Mouse (Mus musculus): ENCODE measurements around the gene Fam120a.

The Fam120a gene

DNA sequence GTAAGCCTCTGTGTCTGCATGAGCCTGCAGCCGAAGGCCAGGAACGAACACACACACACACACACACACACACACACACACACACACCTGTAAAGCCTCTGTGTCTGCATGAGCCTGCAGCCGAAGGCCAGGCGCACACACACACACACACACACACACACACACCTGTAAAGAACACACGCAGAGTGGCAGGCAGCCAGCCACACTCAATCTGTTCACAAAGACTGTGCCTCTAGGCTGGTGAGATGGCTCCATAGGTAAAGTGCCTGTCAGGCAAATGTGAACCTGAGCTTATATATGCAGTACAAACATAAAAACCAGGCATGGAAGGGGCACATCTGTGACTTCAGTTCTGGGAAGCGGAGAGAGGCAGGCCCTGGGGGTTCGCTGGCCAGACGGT lies 117.0 kb downstream of the Fam120a start:
- DNase-seq, result no peak

- DNase-seq, result no peak
Observed at GRCm38 (mm10) chr13:48850326-48850725, 117.5 kb downstream of the Fam120a start.

DNA sequence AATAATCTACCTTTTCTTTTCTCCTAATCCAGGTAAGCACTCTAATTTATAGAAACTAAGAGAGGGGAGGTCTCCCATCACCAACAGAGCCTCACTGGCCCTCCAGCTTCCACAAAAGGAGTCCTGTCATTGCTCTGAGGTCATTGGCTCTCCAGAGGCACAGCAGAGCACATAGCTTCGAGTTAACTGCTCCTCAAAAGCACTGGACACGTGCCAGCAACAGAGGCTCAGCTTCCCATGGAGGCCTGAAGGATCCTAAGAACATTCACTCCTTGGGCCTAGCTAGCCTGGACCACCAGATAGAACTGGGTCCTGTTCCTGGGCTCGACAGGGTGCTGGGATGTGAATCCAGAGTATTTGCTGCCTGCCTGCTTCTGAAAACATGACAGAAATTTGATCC lies 118.7 kb downstream of the Fam120a start:
- peak; percentile 67 for DNase-seq

- DNase-seq, result no peak
Observed at GRCm38 (mm10) chr13:48845308-48845707, 122.5 kb downstream of the Fam120a start.

DNA sequence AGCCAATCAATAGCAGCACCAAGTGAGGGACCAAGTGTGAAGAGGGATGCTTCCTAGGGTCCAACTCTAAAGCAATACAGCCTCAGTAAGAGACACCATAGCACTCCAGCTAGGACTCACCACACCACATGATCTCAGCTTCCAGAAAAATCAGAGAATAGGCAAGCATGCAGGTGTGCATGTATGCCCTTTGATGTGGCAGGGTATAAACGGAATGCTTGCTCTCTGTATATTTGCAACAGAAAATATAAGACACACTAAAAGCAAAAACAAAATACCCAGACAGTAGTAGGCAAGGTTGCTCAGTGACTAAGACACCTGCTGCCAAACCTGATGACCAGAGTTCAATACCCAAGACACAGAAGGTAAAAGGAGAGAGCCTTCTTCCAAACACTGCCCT lies 124.3 kb downstream of the Fam120a start:
- no peak for DNase-seq

GRCm38 (mm10) chr13:48841905-48842592 lies 125.8 kb downstream of the Fam120a start:
- DNase-seq, result no peak

DNA sequence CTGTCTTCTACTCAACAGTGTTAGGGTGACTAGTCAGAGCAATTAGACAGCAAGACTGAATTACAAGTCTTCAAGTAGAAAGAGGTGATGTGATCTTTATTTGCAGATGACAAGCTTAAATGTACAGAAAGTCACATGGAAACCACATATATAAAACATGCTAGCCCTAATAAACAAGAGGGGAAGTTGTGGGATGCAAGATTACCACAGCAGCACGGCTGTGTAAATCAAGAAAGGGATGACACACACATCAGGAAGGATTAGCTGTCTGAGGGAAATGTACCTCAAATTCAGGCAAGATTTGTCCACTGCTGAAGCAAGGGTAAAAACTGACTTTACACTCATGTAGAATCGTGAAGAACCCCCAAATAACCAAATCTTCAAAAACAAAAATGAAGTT lies 129.5 kb downstream of the Fam120a start:
- no peak for DNase-seq

DNA sequence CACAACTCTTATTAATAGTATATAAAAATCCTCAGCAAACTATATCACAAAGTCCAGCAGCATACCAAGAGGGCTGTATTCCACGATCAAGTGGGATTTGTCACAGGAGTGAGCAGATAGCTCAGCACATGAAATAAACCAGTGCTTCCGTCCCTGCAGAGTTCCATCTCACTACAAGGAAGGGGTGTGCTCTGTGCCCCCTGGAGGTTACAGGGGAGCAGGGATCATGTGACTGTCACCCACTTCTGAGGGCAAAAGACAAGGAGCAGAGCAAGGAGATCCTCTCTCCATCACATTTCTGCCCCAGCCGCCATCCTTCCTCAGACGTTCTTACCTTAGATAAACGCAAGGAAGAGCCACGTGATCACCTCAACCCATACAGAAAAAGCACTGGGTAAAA lies 130.3 kb downstream of the Fam120a start:
- DNase-seq, result no peak

- no peak for DNase-seq
Observed at GRCm38 (mm10) chr13:48830528-48831250, 137.1 kb downstream of the Fam120a start.

DNA sequence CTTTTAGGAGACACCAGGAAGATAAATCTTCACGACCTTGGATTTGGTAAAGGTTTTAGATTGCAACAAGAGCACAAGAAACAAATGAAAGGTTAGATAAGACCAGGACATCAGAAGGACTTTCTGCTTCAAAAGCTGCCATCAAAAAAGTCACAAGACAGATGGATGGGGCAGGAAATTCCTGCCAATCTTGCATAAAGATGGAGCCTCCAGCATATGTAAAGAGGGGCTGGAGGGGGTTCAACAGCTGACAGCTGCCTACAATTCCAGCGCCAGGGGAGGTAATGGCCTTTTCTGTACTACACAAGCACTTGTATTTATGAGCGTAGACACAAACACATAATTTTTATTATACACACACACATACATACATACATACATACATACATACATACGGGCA lies 138.0 kb downstream of the Fam120a start:
- no peak for DNase-seq

Measured in lung, postnatal 14 days (tissue).